Mouse (Mus musculus) intestine, postnatal 0 days (tissue): Measurements from ENCODE around the gene Cxcl3. TPM values are rescaled to one million over a fixed set of nuclear protein-coding genes. Genes with fewer than 3 reads are reported as not detected.

Source experiments
- ATAC-seq: fragments of 200-750 bp; cut with Nextera tagmentation; 2 replicates; pipeline ENCODE4 v1.8.0; 2017; ENCODE audit warnings: mild to moderate bottlenecking, moderate TSS enrichment, moderate library complexity
- H3K27ac ChIP-seq: fragments of 300-500 bp; sonication (generic); 2 replicates; pipeline ENCODE4 v1.5.1; 2014; ENCODE audit warnings: mild to moderate bottlenecking, low read depth, low read length, moderate library complexity
- H3K27me3 ChIP-seq: fragments of 300-500 bp; sonication (generic); replicated peaks from 2 replicates; pipeline ENCODE4 v1.6.1; 2014; ENCODE audit warnings: low read length, mixed read lengths; ENCODE audit not compliant: control insufficient read depth, insufficient read depth
- H3K36me3 ChIP-seq: fragments of 300-500 bp; sonication (generic); 2 replicates; pipeline ENCODE4 v1.6.1; 2014; ENCODE audit warnings: mild to moderate bottlenecking, moderate library complexity; ENCODE audit not compliant: control insufficient read depth, insufficient read depth
- H3K4me1 ChIP-seq: fragments of 300-500 bp; sonication (generic); replicated peaks from 2 replicates; pipeline ENCODE4 v1.6.1; 2014; ENCODE audit warnings: antibody characterized with exemption, low read length, mixed read lengths; ENCODE audit not compliant: control insufficient read depth, insufficient read depth
- H3K4me2 ChIP-seq: fragments of 300-500 bp; sonication (generic); replicated peaks from 2 replicates; pipeline ENCODE4 v1.6.1; 2014; ENCODE audit warnings: low read depth, mild to moderate bottlenecking, moderate library complexity
- H3K4me3 ChIP-seq: fragments of 300-500 bp; sonication (generic); 2 replicates; pipeline ENCODE4 v1.5.1; 2014; ENCODE audit warnings: low read depth, low read length
- H3K9ac ChIP-seq: fragments of 300-500 bp; sonication (generic); 2 replicates; pipeline ENCODE4 v1.6.1; 2014; ENCODE audit warnings: mild to moderate bottlenecking, low read depth, low read length
- H3K9me3 ChIP-seq: fragments of 300-500 bp; sonication (generic); 2 replicates; pipeline ENCODE4 v1.6.1; 2016; ENCODE audit warnings: mixed run types; ENCODE audit not compliant: control insufficient read depth
- CTCF ChIP-seq: sonication (generic); IDR thresholded peaks from 2 replicates; pipeline ENCODE4 v1.5.1; 2016; ENCODE audit warnings: low read depth, mild to moderate bottlenecking, control low read depth, antibody characterized with exemption, moderate library complexity
- WGBS: fragments of 180-500 bp; shearing (Covaris S2); extraction: QIAGEN DNeasy Blood & Tissue Kit; methylation state at CpG from one replicate; pipeline ENCODE4 v1.1.7; 2014; 5-methylcytosine and 5-hydroxymethylcytosine counted together
- polyA plus RNA-seq: library from polyadenylated mRNA; unstranded; fragments of >200 nt; fragmentation: Nextera tagmentation; extraction: Ambion mirVana; gene quantifications from 2 replicates; pipeline ENCODE4 v1.2.1, GENCODE M21; 2015

The Cxcl3 gene
- polyA plus RNA-seq, 1 experiment from 2014 or later = not detected

- no peaks in the 10 kb centered on the region for H3K9me3 ChIP-seq
- no peak for TF ChIP-seq CTCF
- no peak for ATAC-seq
- peak overlapping the region; percentile 32; the same call in 1 of the 2 replicates for H3K4me3 ChIP-seq
- H3K9ac ChIP-seq = no peak overlapping the region
- no peaks in the 10 kb centered on the region for H3K36me3 ChIP-seq
- peaks cover 4% of the 10 kb centered on the region for H3K4me1 ChIP-seq
- no peak overlapping the region for H3K27ac ChIP-seq
- WGBS = 35% methylated on average over 4 of the region's 4 CpGs
- peak overlapping the region; percentile 74 for H3K4me2 ChIP-seq
- H3K27me3 ChIP-seq = peaks cover 9% of the 10 kb centered on the region; the same call in 1 of the 2 replicates
Measured at GRCm38 (mm10) chr5:90760303-90760702, 25.6 kb upstream of the Cxcl3 start.

DNA sequence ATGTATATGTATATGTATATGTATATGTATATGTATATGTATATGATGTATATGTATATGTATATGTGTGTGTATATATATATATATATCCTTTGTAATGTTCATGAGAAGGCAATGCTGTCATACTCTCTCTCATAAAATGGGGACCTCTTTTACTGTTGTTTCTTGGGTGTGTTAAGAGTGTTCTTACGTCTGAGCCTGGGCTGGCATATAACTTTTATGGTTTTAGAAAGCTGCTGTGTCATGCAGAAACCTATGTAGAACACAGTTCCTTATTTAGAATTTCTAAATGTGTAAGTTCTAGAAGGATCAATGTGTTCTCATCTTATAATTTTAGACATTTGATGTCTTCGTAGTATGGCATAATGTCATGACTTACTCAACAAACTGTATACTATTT is 25.1 kb upstream of the Cxcl3 start:
- peaks cover 4% of the 10 kb centered on the region for H3K4me1 ChIP-seq
- 54% methylated on average over 2 of the region's 2 CpGs for WGBS
- ATAC-seq = peak; percentile 68; the same call in 1 of the 2 replicates
- H3K27me3 ChIP-seq = peaks cover 9% of the 10 kb centered on the region; the same call in 1 of the 2 replicates
- H3K4me2 ChIP-seq = no peak overlapping the region
- no peak for TF ChIP-seq CTCF
- no peaks in the 10 kb centered on the region for H3K9me3 ChIP-seq
- H3K36me3 ChIP-seq = no peaks in the 10 kb centered on the region
- no peak overlapping the region for H3K9ac ChIP-seq
- no peak overlapping the region for H3K4me3 ChIP-seq
- no peak overlapping the region for H3K27ac ChIP-seq

- no peak for TF ChIP-seq CTCF
- 92% methylated on average over 3 of the region's 3 CpGs for WGBS
- ATAC-seq = no peak
Measured at GRCm38 (mm10) chr5:90761834-90762233, 24.1 kb upstream of the Cxcl3 start.

GRCm38 (mm10) chr5:90763912-90764665 is 21.8 kb upstream of the Cxcl3 start:
- H3K4me2 ChIP-seq = no peak overlapping the region
- peaks cover 5% of the 10 kb centered on the region; the same call in 1 of the 2 replicates for H3K27me3 ChIP-seq
- no peaks in the 10 kb centered on the region for H3K9me3 ChIP-seq
- H3K9ac ChIP-seq = no peak overlapping the region
- no peaks in the 10 kb centered on the region for H3K36me3 ChIP-seq
- no peak overlapping the region for H3K4me3 ChIP-seq
- 69% methylated on average over 12 of the region's 12 CpGs for WGBS
- TF ChIP-seq CTCF = no peak
- no peak for ATAC-seq
- H3K27ac ChIP-seq = no peak overlapping the region
- H3K4me1 ChIP-seq = no peaks in the 10 kb centered on the region

More at GRCm38 (mm10) chr5:90761834-90762233, 24.1 kb upstream of the Cxcl3 start:
- Histone ChIP-seq H3K4me2 (no peak overlapping the region), H3K9me3 (no peaks in the 10 kb centered on the region), H3K9ac (no peak overlapping the region), H3K27ac (no peak overlapping the region), H3K4me3 (no peak overlapping the region), H3K4me1 (peaks cover 4% of the 10 kb centered on the region), H3K36me3 (no peaks in the 10 kb centered on the region), H3K27me3 (peaks cover 9% of the 10 kb centered on the region; the same call in 1 of the 2 replicates)

GRCm38 (mm10) chr5:90765821-90766606 is 19.9 kb upstream of the Cxcl3 start:
- H3K9me3 ChIP-seq = no peaks in the 10 kb centered on the region
- no peak for ATAC-seq
- H3K4me2 ChIP-seq = no peak overlapping the region
- no peak overlapping the region for H3K9ac ChIP-seq
- WGBS = 59% methylated on average over 8 of the region's 8 CpGs
- no peaks in the 10 kb centered on the region for H3K4me1 ChIP-seq
- no peak overlapping the region for H3K4me3 ChIP-seq
- H3K27me3 ChIP-seq = no peaks in the 10 kb centered on the region
- TF ChIP-seq CTCF = no peak
- no peaks in the 10 kb centered on the region for H3K36me3 ChIP-seq
- no peak overlapping the region for H3K27ac ChIP-seq

GRCm38 (mm10) chr5:90768218-90768617 is 17.7 kb upstream of the Cxcl3 start, which contains the start of gene Ppbp:
Gene Ppbp, plus strand, starts transcription at chr5:90768518.
- H3K27ac ChIP-seq = no peak within 1 kb of the TSS
- no peaks in the 10 kb centered on the region for H3K36me3 ChIP-seq
- 45% methylated on average over 3 of the region's 3 CpGs for WGBS
- no peak within 1 kb of the TSS for H3K4me3 ChIP-seq
- H3K9me3 ChIP-seq = no peaks in the 10 kb centered on the region
- ATAC-seq = no peak
- TF ChIP-seq CTCF = no peak
- H3K9ac ChIP-seq = no peak within 1 kb of the TSS
- H3K4me1 ChIP-seq = no peaks in the 10 kb centered on the region
- no peak within 1 kb of the TSS for H3K4me2 ChIP-seq
- no peaks in the 10 kb centered on the region for H3K27me3 ChIP-seq
